Mouse (Mus musculus) right cerebral cortex, postnatal 25 days (tissue): ENCODE data around the gene Ptprg.

Experiments
- DNase-seq: peaks from one replicate; pipeline ENCODE4 v3.0.0; 2022

Gene Ptprg

DNA sequence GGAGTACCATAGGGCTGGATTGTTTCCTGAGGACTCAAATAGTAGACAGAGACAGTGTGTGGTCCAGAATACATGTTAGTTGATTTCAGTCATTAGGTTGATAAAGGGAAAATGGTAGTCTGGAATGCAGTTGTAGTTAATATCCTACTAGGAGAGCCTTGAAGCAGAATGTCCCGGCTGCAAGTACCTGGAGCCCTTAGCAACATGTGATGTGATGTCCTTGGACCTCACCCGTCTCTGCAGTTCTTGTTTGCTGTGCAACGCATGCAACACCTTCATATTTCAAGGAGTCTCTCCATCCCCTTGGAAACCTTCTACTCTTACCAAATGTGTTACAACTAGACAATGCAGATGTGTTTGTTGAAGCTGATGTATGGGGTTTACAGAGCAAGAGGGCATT is 280.3 kb downstream of the Ptprg start:
- DNase-seq, result no peak

DNA sequence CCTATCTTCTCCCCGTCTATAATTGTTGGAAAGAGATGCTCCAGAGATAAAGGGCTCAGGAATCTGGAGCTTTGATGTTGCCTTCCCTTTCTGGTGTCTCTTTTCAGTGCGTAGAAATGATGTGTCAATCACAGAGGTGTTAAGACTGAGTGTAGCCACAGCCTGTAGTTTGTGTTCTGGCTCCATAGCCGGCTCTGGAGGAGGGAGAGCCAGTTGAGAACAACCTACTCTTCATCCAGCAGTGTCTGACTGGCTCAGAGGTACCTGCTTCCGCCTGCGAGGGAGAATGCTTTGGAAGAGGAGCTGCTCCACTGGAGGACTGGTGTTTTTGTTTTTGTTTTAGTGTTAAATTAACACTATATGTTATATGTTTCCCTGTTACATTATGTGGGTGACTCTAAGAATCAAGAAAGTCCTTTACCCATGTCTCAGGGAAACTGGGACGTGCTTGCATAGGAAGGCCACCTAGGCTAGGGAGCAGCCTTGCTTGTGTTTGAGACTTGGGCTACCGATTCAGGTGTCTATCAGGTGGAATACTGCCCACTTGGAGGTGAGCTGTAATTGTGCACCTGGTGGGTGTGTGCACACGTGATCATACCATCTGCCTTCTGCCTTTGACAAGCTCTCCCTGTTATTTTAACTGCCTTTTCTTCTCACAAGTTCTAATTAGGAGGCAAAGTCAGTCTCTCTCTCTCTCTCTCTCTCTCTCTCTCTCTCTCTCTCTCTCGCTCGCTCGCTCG is 282.5 kb downstream of the Ptprg start:
- peak; percentile 26 for DNase-seq

DNA sequence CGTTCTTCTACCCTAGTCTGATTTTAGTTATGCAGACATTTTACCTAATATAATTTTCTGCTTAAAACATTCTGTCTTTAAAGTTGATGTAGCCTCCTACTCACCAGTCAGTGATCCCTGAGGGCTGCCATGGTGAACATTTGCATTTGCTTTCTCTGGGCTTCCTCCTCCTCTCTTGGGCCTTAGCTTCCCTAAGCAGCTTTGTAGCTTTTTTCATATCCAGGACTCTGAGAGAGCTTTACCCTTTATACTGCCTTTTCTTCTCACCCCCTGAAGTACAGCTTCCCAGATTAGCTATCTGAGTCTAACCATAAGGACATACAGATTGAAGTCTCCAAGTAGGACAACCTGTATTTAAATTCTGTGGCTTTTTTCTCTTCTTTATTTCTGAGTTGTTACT is 284.4 kb downstream of the Ptprg start:
- no peak for DNase-seq

DNA sequence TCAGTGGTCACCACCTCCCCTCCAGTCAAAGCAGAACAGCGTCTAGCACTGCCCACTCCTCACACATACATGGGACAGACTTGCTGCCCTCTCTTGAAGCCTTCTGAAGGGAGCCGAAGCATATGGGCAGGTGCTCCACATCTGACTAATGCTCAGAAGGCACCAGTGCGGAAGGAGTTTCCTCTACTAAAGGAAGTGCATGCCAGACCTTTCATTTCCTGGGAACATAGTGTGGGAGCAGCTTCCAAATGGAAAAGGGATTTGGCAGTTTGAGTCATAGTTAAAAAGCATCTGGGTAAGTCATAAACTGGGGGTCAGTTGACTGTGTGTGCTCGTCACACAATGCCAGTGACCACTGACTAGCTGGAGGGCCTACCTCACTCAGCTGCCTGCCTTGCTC is 288.3 kb downstream of the Ptprg start:
- no peak for DNase-seq

DNA sequence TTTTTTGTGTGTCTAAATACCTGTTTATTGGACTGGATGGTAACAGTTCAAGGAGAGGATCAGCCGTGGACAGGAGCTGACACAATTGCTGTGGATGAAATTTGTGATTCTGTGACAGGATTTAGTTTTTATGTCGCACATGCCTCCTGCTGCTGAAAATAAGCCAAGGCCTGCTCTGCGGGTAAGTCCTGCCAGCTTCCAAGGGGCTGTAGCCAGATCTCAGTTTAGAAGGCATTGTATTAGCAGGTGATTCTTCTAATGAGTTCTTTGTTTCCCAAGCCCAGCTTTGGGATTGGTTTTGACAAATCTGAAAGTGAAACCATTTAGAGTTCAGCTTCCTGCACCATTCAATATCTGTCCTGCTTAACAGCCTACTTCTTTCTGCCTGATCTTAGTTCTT is 299.6 kb downstream of the Ptprg start:
- no peak for DNase-seq

DNA sequence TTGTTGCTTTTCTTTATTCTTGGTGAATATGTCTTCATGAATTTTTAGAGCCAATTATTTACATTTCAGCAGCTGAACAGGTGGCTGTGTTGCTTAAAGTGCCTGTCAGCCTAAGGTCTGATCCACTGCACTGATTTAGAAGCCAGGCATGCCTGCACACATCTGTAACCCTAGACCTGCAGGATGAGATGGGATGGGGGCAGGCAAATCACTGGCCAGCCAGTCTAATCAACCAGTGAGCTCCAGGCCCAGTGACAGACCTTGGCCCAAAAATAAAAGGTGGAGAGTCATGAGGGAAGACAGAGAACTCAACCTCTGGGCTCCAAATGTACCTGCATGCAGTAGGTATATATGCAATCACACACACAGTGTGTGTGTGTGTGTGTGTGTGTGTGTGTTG is 302.2 kb downstream of the Ptprg start:
- DNase-seq, result no peak

DNA sequence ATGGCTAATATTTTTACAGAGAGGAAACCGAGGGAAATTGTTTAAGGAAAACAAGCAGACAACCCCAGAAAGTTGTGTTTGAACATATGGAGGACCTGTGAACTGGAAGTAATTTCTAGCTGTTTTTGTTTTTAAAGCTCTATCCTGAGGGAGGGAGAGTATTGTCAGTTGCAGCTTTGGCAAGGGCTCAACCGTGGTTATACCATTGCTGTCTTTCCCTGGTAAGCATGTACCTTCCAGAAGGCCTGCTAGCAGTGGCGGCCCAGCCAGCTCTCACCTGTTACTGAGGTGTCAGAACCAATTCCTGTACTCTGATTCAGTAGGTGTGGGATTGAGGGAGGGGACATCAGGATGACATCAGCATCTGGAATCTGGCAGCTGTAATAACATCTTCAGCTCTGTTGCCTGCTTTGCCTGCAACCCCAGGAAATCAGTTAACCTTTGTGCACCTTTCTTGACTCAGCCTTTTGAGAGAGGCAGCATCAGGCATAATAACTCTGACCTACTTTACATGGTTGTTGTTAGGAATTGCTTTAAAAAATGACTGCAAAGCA is 304.7 kb downstream of the Ptprg start:
- no peak for DNase-seq

DNA sequence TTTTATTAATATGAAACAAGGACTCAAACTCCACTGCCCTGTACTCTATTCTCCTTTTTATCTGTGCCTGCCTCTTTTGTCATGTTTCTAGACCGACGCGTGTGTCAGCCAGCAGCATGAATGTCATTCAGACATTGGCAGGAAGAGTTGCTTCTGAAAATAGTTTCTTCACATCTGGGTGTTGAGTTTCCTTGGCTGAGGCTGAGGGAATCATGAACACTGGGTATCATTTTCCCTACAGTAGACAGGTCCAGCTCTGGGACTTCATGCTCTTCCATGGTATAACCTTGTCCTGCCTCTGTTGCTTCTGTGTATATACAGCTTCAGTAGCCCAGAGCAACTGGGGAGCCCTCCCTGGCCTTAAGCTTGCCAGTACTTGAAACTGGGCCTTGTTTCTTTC is 310.0 kb downstream of the Ptprg start:
- DNase-seq, result no peak

DNA sequence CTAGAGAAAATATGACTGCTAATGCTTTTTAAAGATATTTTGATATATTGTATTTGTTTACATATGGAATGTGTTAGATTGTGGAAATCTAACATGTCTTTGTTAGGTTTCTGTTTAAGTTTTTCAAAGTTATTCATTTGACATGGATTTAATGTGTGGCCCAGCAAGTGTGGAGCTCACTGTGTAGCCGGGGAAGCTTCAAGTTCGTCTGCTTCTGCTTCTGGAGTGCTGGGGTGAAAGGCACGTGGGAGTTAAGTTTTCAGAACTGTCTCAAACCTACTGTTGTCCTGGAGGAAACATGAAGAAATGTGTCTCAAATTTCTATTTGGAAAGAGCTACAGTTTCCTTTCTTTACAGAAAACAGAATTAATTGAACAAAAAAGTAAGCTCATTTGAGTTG is 311.5 kb downstream of the Ptprg start:
- DNase-seq, result no peak

DNA sequence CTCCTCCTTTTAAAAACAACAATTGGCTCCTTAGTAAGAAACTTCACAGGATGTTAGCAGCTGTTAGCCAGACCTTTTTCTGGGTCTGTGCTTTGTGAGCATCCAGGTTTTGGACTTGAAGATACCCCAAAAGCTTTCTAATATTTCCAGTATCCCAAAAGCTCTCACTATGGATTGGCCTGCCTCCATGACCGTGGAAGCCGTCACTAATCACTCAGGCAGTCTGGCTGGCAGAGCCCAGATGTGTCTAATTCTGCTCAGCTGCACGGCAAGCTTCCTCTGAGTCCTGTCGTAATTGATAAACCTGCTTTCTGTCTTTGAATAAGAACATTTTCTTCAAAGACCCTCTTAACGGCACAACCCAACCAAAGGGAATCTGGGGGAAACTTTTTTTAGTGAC is 312.0 kb downstream of the Ptprg start:
- DNase-seq, result no peak

DNA sequence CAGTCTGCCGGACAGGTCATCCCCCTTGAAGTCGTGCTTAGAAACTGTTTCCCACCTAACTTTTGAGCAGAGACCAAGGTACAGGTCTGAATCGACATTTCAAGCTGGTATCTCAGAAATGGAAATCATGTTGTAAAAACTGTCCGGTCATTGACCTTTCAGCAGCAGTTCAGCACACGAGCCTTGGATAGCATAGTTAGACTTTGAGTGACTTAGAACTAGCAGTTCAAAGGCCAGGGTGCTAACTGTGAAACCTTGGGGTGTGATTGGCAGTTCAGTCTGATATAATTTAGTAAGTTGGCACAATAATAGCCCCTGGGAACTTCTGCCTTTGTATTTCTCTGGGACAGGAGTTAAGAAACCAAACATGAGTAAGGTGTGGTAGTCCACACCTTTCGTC is 312.5 kb downstream of the Ptprg start:
- DNase-seq, result no peak

DNA sequence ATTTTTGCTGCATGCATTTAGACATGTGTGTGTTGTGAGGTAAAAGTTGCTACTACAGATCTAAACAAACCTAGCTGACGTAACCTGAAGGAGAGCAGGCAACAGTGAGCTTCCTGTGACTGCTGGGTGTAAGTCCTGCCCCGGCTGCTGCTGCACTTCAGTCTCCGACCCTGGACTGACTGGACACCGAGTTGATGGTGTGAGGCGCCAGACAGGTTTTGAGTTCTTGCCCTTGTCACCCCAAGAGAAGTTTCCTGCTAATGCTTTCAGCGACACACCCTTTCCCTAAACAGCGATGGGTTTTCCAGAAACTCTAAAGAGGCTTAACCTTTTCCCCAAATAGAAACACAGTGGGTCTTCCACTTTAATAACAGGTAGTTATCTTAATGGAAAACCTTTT is 313.1 kb downstream of the Ptprg start:
- DNase-seq, result no peak

DNA sequence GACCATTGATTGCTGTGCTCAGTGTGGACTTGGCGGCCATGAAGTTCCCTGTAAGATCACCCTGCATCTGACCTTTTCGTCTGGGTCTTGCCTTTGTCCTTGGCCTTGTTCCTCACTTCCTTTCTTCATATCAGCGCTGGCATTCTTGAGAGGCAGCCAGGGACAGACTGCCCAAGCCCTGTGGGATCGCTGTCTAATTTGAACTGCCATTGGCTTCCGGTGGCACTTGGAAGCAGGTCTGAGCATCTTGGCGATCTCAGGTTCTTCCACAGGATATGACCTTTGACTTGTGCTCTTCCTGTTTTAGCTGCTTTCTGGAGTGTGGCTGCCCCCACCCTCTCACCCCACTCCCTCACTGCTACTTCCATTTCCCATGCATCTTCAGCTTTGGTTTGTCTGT is 315.3 kb downstream of the Ptprg start:
- DNase-seq, result no peak

DNA sequence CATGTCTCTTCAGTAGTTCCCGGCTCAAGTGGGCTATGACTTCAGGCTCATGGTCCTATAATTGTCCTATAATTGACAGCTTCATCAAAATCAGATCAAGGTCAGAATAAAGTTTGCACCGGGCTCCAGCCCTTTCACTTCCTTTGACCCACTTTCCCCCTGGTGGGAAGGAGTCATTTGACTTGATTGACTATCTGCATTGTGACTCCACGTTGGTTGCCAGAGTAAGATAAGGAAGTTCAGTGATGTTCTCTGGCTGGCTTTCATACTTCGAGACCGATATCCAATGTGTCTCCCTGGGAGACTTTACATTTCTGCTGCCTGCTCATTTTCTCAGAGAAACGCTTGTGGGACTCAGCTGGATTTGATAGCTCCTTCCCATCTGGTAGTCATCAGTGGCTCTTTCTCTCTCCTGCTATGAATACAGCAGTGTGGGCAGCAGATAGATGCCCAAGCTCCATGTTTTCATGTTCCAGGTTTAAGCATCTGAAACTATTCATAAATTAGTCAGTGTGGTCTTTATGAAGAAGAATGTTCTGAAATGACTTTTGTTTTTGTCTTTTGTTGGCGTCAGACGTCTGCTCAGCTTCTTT is 318.5 kb downstream of the Ptprg start:
- no peak for DNase-seq

DNA sequence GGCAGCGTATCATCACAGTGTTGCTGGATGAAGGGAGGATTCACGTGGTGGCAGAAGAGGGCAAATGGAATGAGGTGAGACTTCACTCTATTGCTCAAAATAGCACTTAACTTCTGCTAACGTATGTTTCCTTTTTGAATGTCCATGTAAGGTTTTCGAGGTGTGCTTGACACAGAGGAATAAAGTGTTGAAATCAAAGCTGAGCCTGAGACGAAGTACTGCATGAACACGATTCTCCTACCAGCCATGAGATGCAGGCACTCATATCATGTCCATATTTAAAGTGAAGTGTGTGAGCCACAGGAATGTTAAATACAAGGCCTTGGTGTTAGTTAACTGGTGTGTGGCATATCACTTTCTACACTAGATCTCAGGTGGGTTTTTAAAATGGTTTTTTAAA is 320.9 kb downstream of the Ptprg start:
- DNase-seq, result no peak

DNA sequence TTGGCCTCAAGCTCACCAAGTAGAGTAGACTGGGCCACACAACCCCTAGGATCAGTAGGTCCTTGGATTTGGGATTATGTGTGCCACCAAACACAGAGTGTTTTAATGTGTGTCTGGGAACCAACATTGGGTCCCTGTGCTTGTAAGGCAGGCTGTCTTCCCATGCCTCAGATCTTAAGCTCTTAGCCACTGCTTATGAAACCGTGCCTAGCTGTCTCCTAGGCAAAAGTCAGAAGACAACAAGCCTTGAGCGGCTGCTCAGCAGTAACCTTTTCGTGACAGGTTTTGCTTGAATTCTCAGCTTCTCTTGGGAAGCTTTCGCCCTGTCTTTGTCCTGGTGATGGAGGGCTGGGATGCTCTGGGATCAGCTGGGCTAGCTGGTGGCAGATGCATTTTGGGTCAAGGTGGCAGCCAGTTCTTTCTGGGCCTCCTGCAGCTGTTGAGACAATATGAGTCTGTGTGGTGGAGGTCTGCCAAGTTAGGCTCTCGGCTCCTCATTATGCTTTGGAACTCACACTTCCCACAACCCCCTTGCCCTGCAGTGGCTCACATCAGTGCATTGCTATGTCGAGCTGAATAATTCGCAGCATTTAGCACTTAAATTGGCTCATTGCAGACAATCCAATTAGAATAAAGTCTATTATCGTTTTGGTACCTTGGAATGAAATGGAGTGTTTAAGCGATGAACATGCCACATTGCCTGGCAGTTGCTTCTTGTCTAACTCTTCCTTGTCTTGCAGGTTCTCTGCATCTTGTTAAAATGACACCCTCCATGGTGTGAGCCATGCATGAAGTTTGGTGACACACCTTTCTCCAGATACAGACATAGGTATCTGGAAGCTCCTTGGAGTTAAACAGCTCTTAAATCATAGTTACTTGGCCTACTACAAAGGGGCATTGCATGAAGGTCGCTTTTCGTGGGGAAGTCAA is 321.9 kb downstream of the Ptprg start:
- peak; percentile 32 for DNase-seq

DNA sequence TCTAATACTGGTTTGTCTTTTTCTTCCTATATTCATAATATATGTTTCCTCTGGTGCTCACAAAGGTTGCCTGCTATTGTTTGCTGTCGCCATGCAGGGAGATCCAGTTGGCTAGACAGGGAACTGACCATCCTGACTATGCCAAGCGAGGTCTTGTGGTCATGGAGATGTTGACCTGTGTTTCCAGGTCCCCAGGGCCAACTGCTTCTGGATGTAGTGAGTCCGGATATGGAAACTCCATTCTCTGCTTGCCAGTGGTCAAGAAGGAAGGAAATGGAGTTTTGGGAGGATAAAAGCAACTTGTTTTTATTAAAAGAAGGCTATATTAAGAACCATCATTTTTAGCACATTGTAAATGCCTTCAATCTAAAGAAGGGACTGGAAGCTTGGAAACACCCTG is 327.8 kb downstream of the Ptprg start:
- DNase-seq, result no peak

DNA sequence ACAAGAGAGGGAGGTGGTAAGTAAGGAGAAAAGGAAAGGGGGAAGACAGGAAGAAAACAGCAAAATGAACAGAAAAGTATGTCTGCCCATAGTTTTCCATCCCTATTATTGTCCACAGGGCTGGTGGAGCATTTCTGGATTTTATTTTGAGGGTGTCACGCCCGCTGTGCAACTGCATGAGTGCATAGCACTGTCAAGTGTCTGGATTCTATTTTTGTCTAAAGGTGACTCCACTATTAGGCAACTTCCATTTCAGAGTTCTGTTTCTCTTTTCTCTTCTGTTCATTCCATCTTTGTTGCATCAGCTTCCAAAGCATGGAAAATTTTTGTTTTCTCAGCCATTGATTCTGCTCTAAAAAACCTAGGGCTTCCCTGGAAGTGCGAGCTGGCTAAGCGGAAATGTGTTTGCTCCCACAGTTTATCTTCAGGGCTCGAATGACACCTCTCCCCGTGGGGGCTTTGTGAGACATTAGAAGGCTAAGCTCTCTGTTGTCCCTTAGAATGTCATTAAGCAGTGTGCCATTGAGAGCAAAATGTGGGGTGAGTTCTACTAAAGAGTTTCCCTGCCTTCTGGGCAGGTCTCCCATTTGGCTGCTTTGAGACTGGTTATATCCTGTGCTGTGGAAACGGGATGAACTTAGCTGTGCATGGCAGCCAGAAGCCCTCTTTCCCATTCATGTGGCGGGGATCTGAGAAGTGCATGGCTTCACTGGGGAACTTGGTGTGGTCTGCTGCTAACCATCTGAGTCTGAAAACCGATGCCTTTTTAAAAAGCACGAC is 330.0 kb downstream of the Ptprg start:
- no peak for DNase-seq

DNA sequence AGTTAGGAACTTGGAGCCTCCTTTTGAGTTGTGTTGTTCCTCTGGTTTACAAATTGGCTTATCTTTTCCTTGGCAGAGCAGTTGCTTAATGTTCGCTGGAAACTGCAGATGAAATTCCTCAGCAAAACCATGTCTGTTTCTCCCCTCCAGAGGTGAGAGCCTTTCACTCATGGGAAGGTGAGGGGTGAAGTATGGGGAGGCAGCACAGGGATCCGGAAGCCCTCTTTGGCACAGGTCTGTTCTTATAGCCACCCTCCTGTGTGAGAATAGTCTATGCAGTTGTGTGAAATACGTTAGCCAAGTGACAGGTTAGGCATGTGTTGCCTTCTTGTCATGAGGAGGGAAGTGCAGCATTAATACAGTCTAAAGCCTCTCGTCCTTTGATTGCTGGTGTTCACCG is 330.7 kb downstream of the Ptprg start:
- no peak for DNase-seq

DNA sequence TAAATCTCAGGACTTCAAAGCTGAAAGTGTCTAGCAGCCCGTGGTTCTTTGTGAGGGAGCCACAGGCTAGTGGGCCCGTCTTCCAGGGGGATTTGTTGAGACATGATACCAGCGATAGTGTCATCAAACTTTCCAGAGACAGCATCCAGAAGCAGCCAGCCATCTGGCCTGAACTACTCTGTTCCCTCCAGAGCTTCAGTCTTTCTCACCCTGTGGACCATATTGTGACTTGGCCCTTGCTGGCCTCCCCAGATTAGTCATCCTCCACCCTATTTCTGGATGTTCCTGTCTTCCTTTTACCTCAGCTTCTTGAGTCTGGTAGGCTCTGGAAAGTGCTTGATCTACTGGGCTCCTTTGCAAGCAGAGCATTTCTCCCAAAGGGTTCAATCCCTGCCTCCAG is 333.1 kb downstream of the Ptprg start:
- no peak for DNase-seq

DNA sequence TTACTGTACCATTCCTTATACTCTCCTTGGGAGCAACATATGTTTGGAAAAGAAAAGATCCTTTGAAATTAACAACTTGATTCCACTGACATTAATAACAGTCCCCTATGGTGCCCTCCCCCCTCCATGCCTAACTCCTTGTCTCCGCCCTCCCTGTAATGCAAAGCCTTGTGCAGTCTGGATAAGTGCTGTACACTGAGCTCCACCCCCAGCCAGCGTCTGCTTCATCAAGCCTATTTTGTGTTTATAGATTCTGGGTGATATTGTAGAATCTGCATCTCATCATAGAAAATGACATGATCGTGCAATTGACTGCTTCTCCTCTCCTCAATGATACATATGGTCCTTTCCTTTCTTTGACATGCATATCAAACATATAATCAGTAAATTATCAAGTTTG is 337.6 kb downstream of the Ptprg start:
- no peak for DNase-seq

DNA sequence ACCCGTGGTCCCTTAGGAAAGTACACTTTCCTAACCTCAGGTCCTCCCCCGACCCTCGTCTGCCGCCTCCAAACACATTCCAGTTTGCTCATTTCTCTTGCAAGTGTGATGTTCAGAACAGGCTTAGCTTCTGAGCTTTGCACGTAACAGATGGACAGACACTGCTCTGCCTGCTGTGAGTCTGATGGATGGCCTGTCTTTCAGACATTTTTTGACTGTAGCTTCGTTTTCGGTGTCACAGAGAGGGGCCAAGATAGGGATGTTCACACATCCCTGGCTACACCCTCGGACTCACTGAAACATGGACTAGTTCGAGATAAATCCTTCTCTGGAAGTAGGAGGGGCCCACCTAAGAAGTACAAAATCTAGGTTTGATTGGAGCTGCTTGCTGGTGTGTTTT is 339.3 kb downstream of the Ptprg start:
- no peak for DNase-seq

DNA sequence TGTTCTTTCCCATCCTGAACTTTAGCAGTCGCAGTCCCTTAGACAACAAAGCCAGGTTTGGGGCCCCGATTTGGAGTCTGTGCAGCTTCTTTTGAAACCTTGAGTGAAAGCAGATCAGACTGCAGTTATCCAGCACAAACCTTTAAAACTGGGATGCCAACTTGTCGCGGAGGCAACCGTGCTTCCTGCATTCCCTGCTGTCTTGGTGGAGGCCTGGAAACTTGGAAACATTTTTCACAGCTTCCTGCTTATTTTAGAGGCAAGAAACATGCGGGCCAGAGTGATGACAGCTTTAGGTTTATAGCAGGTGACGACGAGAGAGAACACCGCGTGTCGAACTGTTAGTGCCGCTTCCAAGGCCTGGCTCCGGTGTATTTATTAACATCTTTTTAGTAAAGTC is 342.2 kb downstream of the Ptprg start:
- DNase-seq, result peak; percentile 49
